In the genomic region with DNA sequence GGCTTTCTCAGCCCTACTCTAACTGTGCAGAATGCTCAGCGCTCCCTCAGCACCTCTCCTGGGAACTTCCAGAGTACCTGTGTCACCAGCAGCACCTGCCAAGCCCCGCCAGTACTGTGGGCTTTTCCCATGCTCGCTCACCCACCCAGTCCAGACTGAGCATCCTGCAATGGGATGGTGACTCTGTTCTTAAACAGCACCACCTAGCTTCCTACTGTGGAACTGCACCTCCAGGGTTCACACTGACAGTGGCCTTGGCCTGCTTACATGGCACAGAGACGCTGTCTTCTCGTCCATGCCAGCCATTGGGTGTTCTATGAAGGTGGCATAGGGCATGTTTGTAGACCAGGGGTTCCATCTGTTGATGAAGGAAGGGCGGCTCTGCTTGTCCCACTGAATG, we compare ENCODE assay signal across 8 mouse cellular contexts. TPM values are rescaled to one million over a fixed set of nuclear protein-coding genes. Genes with fewer than 3 reads are reported as not detected.
DNase-seq lines count a peak whose midpoint lies in the region; ATAC-seq and TF ChIP-seq lines count a peak whose summit lies in the region.

No protein-coding gene starts in this region.

- DNase-seq in MEL-GATA-1-ER (ENCODE audit: extremely low read depth, low read depth), result peak; percentile 70
- DNase-seq in cerebellum, adult 2 months, result peak; percentile 82 to 89
- peak; percentile 88 for DNase-seq in forebrain, postnatal 0 days
- DNase-seq in hindbrain, embryonic 11.5 days (ENCODE audit: low spot score), result peak; percentile 93
- peak; percentile 84 for DNase-seq in layer of hippocampus, adult 9-11 months
- DNase-seq in ovary, postnatal 36 days (ENCODE audit: low spot score), result peak; percentile 69
- DNase-seq in thymus, postnatal 25 days, result peak; percentile 89

- ATAC-seq in forebrain, postnatal 0 days, result peak; percentile 12; the same call in 1 of the 2 replicates
- ATAC-seq in hindbrain, embryonic 11.5 days (ENCODE audit: low FRiP score), result 0 out of 2 replicates have a peak, but pooled peaks have one; percentile 16
- ATAC-seq in lung, embryonic 16.5 days (ENCODE audit: low read depth), result peak; percentile 21

- H3K27ac ChIP-seq in cerebellum, adult 2 months (ENCODE audit: insufficient read depth, low read length), result no peak overlapping the region
- H3K27ac ChIP-seq in forebrain, postnatal 0 days (ENCODE audit: low read depth, low read length), result no peak overlapping the region
- H3K27ac ChIP-seq in hindbrain, embryonic 11.5 days (ENCODE audit: low read depth, low read length), result no peak overlapping the region
- no peak overlapping the region for H3K27ac ChIP-seq in lung, embryonic 16.5 days (ENCODE audit: low read length)

- H3K4me1 ChIP-seq in cerebellum, adult 2 months (ENCODE audit: control insufficient read depth, insufficient read depth, low read length), result peaks cover 33% of the 10 kb centered on the region
- peaks cover 14% of the 10 kb centered on the region; the same call in 1 of the 2 replicates for H3K4me1 ChIP-seq in forebrain, postnatal 0 days (ENCODE audit: insufficient read depth)
- 0 out of 2 replicates have a peak, but pooled peaks cover 3% of the 10 kb centered on the region for H3K4me1 ChIP-seq in hindbrain, embryonic 11.5 days (replicated peaks; ENCODE audit: control insufficient read depth, insufficient read depth, low read length)
- peaks cover 14% of the 10 kb centered on the region for H3K4me1 ChIP-seq in lung, embryonic 16.5 days (replicated peaks; ENCODE audit: control insufficient read depth, insufficient read depth, low read length)

- no peaks in the 10 kb centered on the region for H3K9me3 ChIP-seq in forebrain, postnatal 0 days (ENCODE audit: low read length)
- H3K9me3 ChIP-seq in hindbrain, embryonic 11.5 days (ENCODE audit: control insufficient read depth, low read length), result no peaks in the 10 kb centered on the region
- H3K9me3 ChIP-seq in lung, embryonic 16.5 days (ENCODE audit: control insufficient read depth, low read length), result no peaks in the 10 kb centered on the region

- peak overlapping the region; percentile 33 for H3K4me3 ChIP-seq in cerebellum, adult 2 months (replicated peaks; ENCODE audit: insufficient read depth, low read depth, low read length)
- H3K4me3 ChIP-seq in forebrain, postnatal 0 days (ENCODE audit: low read depth, low read length), result peak overlapping the region; percentile 91; the same call in 1 of the 2 replicates
- no peak overlapping the region for H3K4me3 ChIP-seq in hindbrain, embryonic 11.5 days (ENCODE audit: low read depth, low read length)
- no peak overlapping the region for H3K4me3 ChIP-seq in lung, embryonic 16.5 days (ENCODE audit: low read length)

- H3K27me3 ChIP-seq in cerebellum, adult 2 months (ENCODE audit: control insufficient read depth, insufficient read depth, low read length), result no peaks in the 10 kb centered on the region
- no peaks in the 10 kb centered on the region for H3K27me3 ChIP-seq in forebrain, postnatal 0 days (ENCODE audit: insufficient read depth, low read length)
- no peaks in the 10 kb centered on the region for H3K27me3 ChIP-seq in hindbrain, embryonic 11.5 days (ENCODE audit: control insufficient read depth, insufficient read depth, low read length)
- no peaks in the 10 kb centered on the region for H3K27me3 ChIP-seq in lung, embryonic 16.5 days (ENCODE audit: control insufficient read depth, insufficient read depth, low read depth, low read length)

- 14% methylated on average over 6 of the region's 6 CpGs for WGBS in cerebellum, adult 2 months
- WGBS in forebrain, postnatal 0 days, result 19% methylated on average over 6 of the region's 6 CpGs
- 26% methylated on average over 6 of the region's 6 CpGs for WGBS in hindbrain, embryonic 11.5 days
- 13% methylated on average over 6 of the region's 6 CpGs for WGBS in lung, embryonic 16.5 days

- peaks cover 42% of the 10 kb centered on the region for H3K36me3 ChIP-seq in forebrain, postnatal 0 days (ENCODE audit: insufficient read depth)
- H3K36me3 ChIP-seq in hindbrain, embryonic 11.5 days (ENCODE audit: control insufficient read depth, insufficient read depth, low read length), result no peaks in the 10 kb centered on the region
- H3K36me3 ChIP-seq in lung, embryonic 16.5 days (ENCODE audit: control insufficient read depth, insufficient read depth, low read length), result peaks cover 29% of the 10 kb centered on the region

- peak overlapping the region; percentile 76 for H3K4me2 ChIP-seq in forebrain, postnatal 0 days (ENCODE audit: low read depth)
- H3K4me2 ChIP-seq in hindbrain, embryonic 11.5 days (replicated peaks; ENCODE audit: low read depth, low read length), result no peak overlapping the region
- no peak overlapping the region for H3K4me2 ChIP-seq in lung, embryonic 16.5 days (ENCODE audit: low read depth, low read length)

- peak; percentile 96 for TF ChIP-seq CTCF in cerebellum, adult 2 months (IDR thresholded peaks at IDR 0.05; ENCODE audit: borderline replicate concordance, insufficient read depth, low read depth, low read length)
- TF ChIP-seq CTCF in forebrain, postnatal 0 days (IDR thresholded peaks at IDR 0.05; ENCODE audit: low read depth), result peak; percentile 100

- 0 out of 2 replicates have a peak, but pooled peaks have one; percentile 15 for TF ChIP-seq POLR2A in cerebellum, adult 2 months (IDR thresholded peaks at IDR 0.05; ENCODE audit: borderline replicate concordance, insufficient read depth, low read length)

- H3K9ac ChIP-seq in forebrain, postnatal 0 days, result peak overlapping the region; percentile 65; the same call in 1 of the 2 replicates
- H3K9ac ChIP-seq in hindbrain, embryonic 11.5 days (ENCODE audit: low read depth, low read length), result no peak overlapping the region
- no peak overlapping the region for H3K9ac ChIP-seq in lung, embryonic 16.5 days (ENCODE audit: low read length)

RNA-seq across cellular contexts. Expression of a gene that starts 1.5 kb away (rescaled TPM):
- polyA plus RNA-seq in cerebellum, adult 2 months (2012; rRNA removed), result 261 and 272 TPM in 2 replicates
- total RNA-seq in forebrain, postnatal 0 days (2014; rRNA removed), result 185 and 202 TPM in 2 replicates
- polyA plus RNA-seq in forebrain, postnatal 0 days (2015; fragmentation: Nextera tagmentation; extraction: Ambion mirVana), result 223 and 224 TPM in 2 replicates
- 139 and 141 TPM in 2 replicates for polyA plus RNA-seq in hindbrain, embryonic 11.5 days (2014; fragmentation: Nextera tagmentation; extraction: Ambion mirVana)
- polyA plus RNA-seq in lung, embryonic 16.5 days (2015; fragmentation: Nextera tagmentation; extraction: Ambion mirVana), result 144 and 148 TPM in 2 replicates

RNA-seq across cellular contexts. Expression of a gene that starts 11.5 kb away (rescaled TPM):
- 2.6 and 2.9 TPM in 2 replicates for polyA plus RNA-seq in cerebellum, adult 2 months (2012; rRNA removed)
- total RNA-seq in forebrain, postnatal 0 days (2014; rRNA removed), result 22.2 and 36.5 TPM in 2 replicates
- 5.6 and 7.7 TPM in 2 replicates for polyA plus RNA-seq in forebrain, postnatal 0 days (2015; fragmentation: Nextera tagmentation; extraction: Ambion mirVana)
- polyA plus RNA-seq in hindbrain, embryonic 11.5 days (2014; fragmentation: Nextera tagmentation; extraction: Ambion mirVana), result 14.9 and 18.2 TPM in 2 replicates
- polyA plus RNA-seq in lung, embryonic 16.5 days (2015; fragmentation: Nextera tagmentation; extraction: Ambion mirVana), result 23.4 and 28.2 TPM in 2 replicates

RNA-seq across cellular contexts. Expression of a gene that starts 16.8 kb away (rescaled TPM):
- polyA plus RNA-seq in cerebellum, adult 2 months (2012; rRNA removed), result 55.6 and 60.3 TPM in 2 replicates
- 44.1 and 44.4 TPM in 2 replicates for total RNA-seq in forebrain, postnatal 0 days (2014; rRNA removed)
- polyA plus RNA-seq in forebrain, postnatal 0 days (2015; fragmentation: Nextera tagmentation; extraction: Ambion mirVana), result 37.6 and 42.7 TPM in 2 replicates
- 43.8 and 45.9 TPM in 2 replicates for polyA plus RNA-seq in hindbrain, embryonic 11.5 days (2014; fragmentation: Nextera tagmentation; extraction: Ambion mirVana)
- 36.0 and 39.2 TPM in 2 replicates for polyA plus RNA-seq in lung, embryonic 16.5 days (2015; fragmentation: Nextera tagmentation; extraction: Ambion mirVana)

RNA-seq across cellular contexts. Expression of a gene that starts 19.0 kb away (rescaled TPM):
- 1.7 and 2.6 TPM in 2 replicates for polyA plus RNA-seq in cerebellum, adult 2 months (2012; rRNA removed)
- 2.2 and 3.9 TPM in 2 replicates for total RNA-seq in forebrain, postnatal 0 days (2014; rRNA removed)
- 3.5 and 4.1 TPM in 2 replicates for polyA plus RNA-seq in forebrain, postnatal 0 days (2015; fragmentation: Nextera tagmentation; extraction: Ambion mirVana)
- polyA plus RNA-seq in hindbrain, embryonic 11.5 days (2014; fragmentation: Nextera tagmentation; extraction: Ambion mirVana), result 1.6 and 2.2 TPM in 2 replicates
- polyA plus RNA-seq in lung, embryonic 16.5 days (2015; fragmentation: Nextera tagmentation; extraction: Ambion mirVana), result 3.4 and 5.2 TPM in 2 replicates

Comparison
In these comparisons a context has a peak if more than half of its experiments do, and no peak if none do; other contexts are left out.
1. H3K4me3 ChIP-seq: peak in cerebellum, adult 2 months (single experiment) and forebrain, postnatal 0 days (single experiment); none in hindbrain, embryonic 11.5 days (single experiment) and lung, embryonic 16.5 days (single experiment).
2. Peak in every context shown above with its lines, with median percentiles within 50 percentile points of each other: DNase-seq and ATAC-seq.